Mouse (Mus musculus) heart, embryonic 14.5 days (tissue): ENCODE data around the gene Kif28. TPM values are rescaled to one million over a fixed set of nuclear protein-coding genes. Genes with fewer than 3 reads are reported as not detected.

Source experiments
- ATAC-seq: fragments of 200-750 bp; cut with Nextera tagmentation; 2 replicates; pipeline ENCODE4 v1.8.0; 2017; ENCODE audit warnings: low read depth, moderate TSS enrichment; ENCODE audit not compliant: insufficient number of reproducible peaks, insufficient read depth, low FRiP score
- H3K27ac ChIP-seq, 2 experiments: fragments of 200-500 bp in 1 of 2; fragments of 300-500 bp in 1 of 2; sonication (generic) in 1 of 2; replicated peaks in 1 of 2; 2 replicates each; pipeline ENCODE4 v1.5.1; 2012 to 2014; ENCODE audit warnings: low read depth in 2 of 2, low read length in 2 of 2, control low read depth in 1 of 2, mild to moderate bottlenecking in 1 of 2, mixed read lengths in 1 of 2; ENCODE audit not compliant: control insufficient read depth in 1 of 2, insufficient read depth in 1 of 2
- H3K27me3 ChIP-seq: fragments of 300-500 bp; sonication (generic); 2 replicates; pipeline ENCODE4 v1.6.1; 2014; ENCODE audit warnings: mild to moderate bottlenecking, low read length, control low read depth; ENCODE audit not compliant: control insufficient read depth, insufficient read depth
- H3K36me3 ChIP-seq: fragments of 300-500 bp; sonication (generic); 2 replicates; pipeline ENCODE4 v1.6.1; 2014; ENCODE audit warnings: mild to moderate bottlenecking, control low read depth, low read length, mixed read lengths; ENCODE audit not compliant: control insufficient read depth, insufficient read depth
- H3K4me1 ChIP-seq, 2 experiments: fragments of 200-500 bp in 1 of 2; fragments of 300-500 bp in 1 of 2; sonication (generic) in 1 of 2; 2 replicates each; pipeline ENCODE4 v1.6.1; 2012 to 2014; ENCODE audit warnings: low read length in 2 of 2, control low read depth in 1 of 2, mixed read lengths in 1 of 2; ENCODE audit not compliant: control insufficient read depth in 2 of 2, insufficient read depth in 2 of 2
- H3K4me2 ChIP-seq: fragments of 300-500 bp; sonication (generic); 2 replicates; pipeline ENCODE4 v1.6.1; 2014; ENCODE audit warnings: mild to moderate bottlenecking, low read length
- H3K4me3 ChIP-seq, 2 experiments: fragments of 200-500 bp in 1 of 2; fragments of 300-500 bp in 1 of 2; sonication (generic) in 1 of 2; 2 replicates each; pipeline ENCODE4 v1.5.1; 2012 to 2014; ENCODE audit warnings: low read length in 2 of 2, mild to moderate bottlenecking in 2 of 2, control low read depth in 1 of 2, low read depth in 1 of 2, moderate library complexity in 1 of 2; ENCODE audit not compliant: control insufficient read depth in 1 of 2, insufficient read depth in 1 of 2
- H3K9ac ChIP-seq: fragments of 300-500 bp; sonication (generic); 2 replicates; pipeline ENCODE4 v1.6.1; 2014; ENCODE audit warnings: mild to moderate bottlenecking, low read length
- H3K9me3 ChIP-seq: fragments of 300-500 bp; sonication (generic); 2 replicates; pipeline ENCODE4 v1.6.1; 2016; ENCODE audit warnings: low read length, control low read depth; ENCODE audit not compliant: control insufficient read depth
- WGBS: fragments of 180-500 bp; shearing (Covaris S2); extraction: QIAGEN DNeasy Blood & Tissue Kit; methylation state at CpG from one replicate; pipeline ENCODE4 v1.1.7; 2014; 5-methylcytosine and 5-hydroxymethylcytosine counted together
- polyA plus RNA-seq: library from polyadenylated mRNA; unstranded; fragments of >200 nt; fragmentation: Nextera tagmentation; extraction: Ambion mirVana; gene quantifications from 2 replicates; pipeline ENCODE4 v1.2.1, GENCODE M21; 2014

Gene Kif28
- polyA plus RNA-seq, 1 experiment from 2014 or later: 0.11 TPM

GRCm38 (mm10) chr1:179753006-179753405 lies 7.9 kb upstream of the Kif28 start:
- H3K4me3 ChIP-seq: no peak overlapping the region
- H3K27ac ChIP-seq: no peak overlapping the region
- H3K9ac ChIP-seq: no peak overlapping the region
- H3K27me3 ChIP-seq: no peaks in the 10 kb centered on the region
- no peak overlapping the region for H3K4me2 ChIP-seq
- no peaks in the 10 kb centered on the region for H3K9me3 ChIP-seq
- ATAC-seq: no peak
- no peaks in the 10 kb centered on the region for H3K4me1 ChIP-seq
- peaks cover 90% of the 10 kb centered on the region for H3K36me3 ChIP-seq
- 90% methylated on average over 8 of the region's 8 CpGs for WGBS

GRCm38 (mm10) chr1:179752276-179752675 lies 7.2 kb upstream of the Kif28 start:
- Histone ChIP-seq H3K27me3 (no peaks in the 10 kb centered on the region), H3K27ac (no peak overlapping the region), H3K4me3 (no peak overlapping the region), H3K4me1 (no peaks in the 10 kb centered on the region), H3K9me3 (no peaks in the 10 kb centered on the region), H3K36me3 (peaks cover 91% of the 10 kb centered on the region), H3K4me2 (no peak overlapping the region), H3K9ac (no peak overlapping the region)
- 93% methylated on average over 11 of the region's 11 CpGs for WGBS
- no peak for ATAC-seq

- Histone ChIP-seq H3K4me1 (0 out of 4 replicates have a peak, but pooled peaks cover 0 to 4% of the 10 kb centered on the region in 2 experiments), H3K27me3 (no peaks in the 10 kb centered on the region), H3K9ac (no peak overlapping the region), H3K27ac (no peak overlapping the region), H3K36me3 (peaks cover 55% of the 10 kb centered on the region), H3K9me3 (no peaks in the 10 kb centered on the region), H3K4me2 (no peak overlapping the region), H3K4me3 (no peak overlapping the region)
- 75% methylated on average over 4 of the region's 4 CpGs for WGBS
- ATAC-seq: no peak
Measured at GRCm38 (mm10) chr1:179743593-179744193, 1.4 kb downstream of the Kif28 start.

GRCm38 (mm10) chr1:179736483-179736882 lies 8.6 kb downstream of the Kif28 start:
- WGBS: 75% methylated on average over 3 of the region's 3 CpGs
- H3K27me3 ChIP-seq: no peaks in the 10 kb centered on the region
- no peak overlapping the region for H3K9ac ChIP-seq
- H3K4me3 ChIP-seq: no peak overlapping the region
- no peak overlapping the region for H3K4me2 ChIP-seq
- H3K9me3 ChIP-seq: no peaks in the 10 kb centered on the region
- no peak overlapping the region for H3K27ac ChIP-seq
- H3K36me3 ChIP-seq: no peaks in the 10 kb centered on the region
- no peak for ATAC-seq
- H3K4me1 ChIP-seq: no peaks in the 10 kb centered on the region

- no peak overlapping the region for H3K4me3 ChIP-seq
- H3K9me3 ChIP-seq: no peaks in the 10 kb centered on the region
- H3K4me1 ChIP-seq: no peaks in the 10 kb centered on the region
- H3K9ac ChIP-seq: no peak overlapping the region
- H3K27me3 ChIP-seq: no peaks in the 10 kb centered on the region
- no peaks in the 10 kb centered on the region for H3K36me3 ChIP-seq
- 30% methylated on average over 15 of the region's 15 CpGs for WGBS
- H3K4me2 ChIP-seq: peak overlapping the region; percentile 33
- H3K27ac ChIP-seq: no peak overlapping the region
- 0 out of 2 replicates have a peak, but pooled peaks have one; percentile 24 for ATAC-seq
Measured at GRCm38 (mm10) chr1:179734500-179735474, 10.3 kb downstream of the Kif28 start.

GRCm38 (mm10) chr1:179731391-179731790 lies 13.7 kb downstream of the Kif28 start:
- no peak overlapping the region for H3K27ac ChIP-seq
- no peak overlapping the region for H3K4me2 ChIP-seq
- ATAC-seq: no peak
- 72% methylated on average over 3 of the region's 3 CpGs for WGBS
- no peak overlapping the region for H3K9ac ChIP-seq
- H3K4me3 ChIP-seq: no peak overlapping the region
- H3K4me1 ChIP-seq: no peaks in the 10 kb centered on the region
- H3K9me3 ChIP-seq: peaks cover 4% of the 10 kb centered on the region; the same call in 1 of the 2 replicates
- no peaks in the 10 kb centered on the region for H3K36me3 ChIP-seq
- H3K27me3 ChIP-seq: no peaks in the 10 kb centered on the region

GRCm38 (mm10) chr1:179728661-179729060 lies 16.4 kb downstream of the Kif28 start:
- no peaks in the 10 kb centered on the region for H3K4me1 ChIP-seq
- H3K4me2 ChIP-seq: no peak overlapping the region
- ATAC-seq: no peak
- H3K9ac ChIP-seq: no peak overlapping the region
- no peaks in the 10 kb centered on the region for H3K27me3 ChIP-seq
- H3K36me3 ChIP-seq: no peaks in the 10 kb centered on the region
- no peak overlapping the region for H3K27ac ChIP-seq
- peaks cover 4% of the 10 kb centered on the region; the same call in 1 of the 2 replicates for H3K9me3 ChIP-seq
- H3K4me3 ChIP-seq: no peak overlapping the region
- WGBS: 82% methylated on average over 10 of the region's 10 CpGs
